Mouse (Mus musculus) neural tube, embryonic 15.5 days (tissue): Measurements from ENCODE around the gene Gdf2. TPM values are rescaled to one million over a fixed set of nuclear protein-coding genes. Genes with fewer than 3 reads are reported as not detected.

Experiments
- ATAC-seq: fragments of 200-750 bp; cut with Nextera tagmentation; 2 replicates; pipeline ENCODE4 v1.8.0; 2017; ENCODE audit warnings: mild to moderate bottlenecking, moderate TSS enrichment, moderate library complexity; ENCODE audit not compliant: low FRiP score
- H3K27ac ChIP-seq: fragments of 300-500 bp; sonication (generic); replicated peaks from 2 replicates; pipeline ENCODE4 v1.5.1; 2015; ENCODE audit warnings: mild to moderate bottlenecking, inconsistent platforms
- H3K27me3 ChIP-seq: fragments of 300-500 bp; sonication (generic); replicated peaks from 2 replicates; pipeline ENCODE4 v1.6.1; 2015; ENCODE audit warnings: inconsistent platforms
- H3K36me3 ChIP-seq: fragments of 300-500 bp; sonication (generic); 2 replicates; pipeline ENCODE4 v1.6.1; 2015; ENCODE audit warnings: inconsistent platforms
- H3K4me1 ChIP-seq: fragments of 300-500 bp; sonication (generic); 2 replicates; pipeline ENCODE4 v1.6.1; 2015; ENCODE audit warnings: inconsistent platforms
- H3K4me2 ChIP-seq: fragments of 300-500 bp; sonication (generic); 2 replicates; pipeline ENCODE4 v1.6.1; 2015; ENCODE audit warnings: inconsistent platforms, mild to moderate bottlenecking, moderate library complexity
- H3K4me3 ChIP-seq: fragments of 300-500 bp; sonication (generic); replicated peaks from 2 replicates; pipeline ENCODE4 v1.5.1; 2015; ENCODE audit warnings: mild to moderate bottlenecking, inconsistent platforms
- H3K9ac ChIP-seq: fragments of 300-500 bp; sonication (generic); replicated peaks from 2 replicates; pipeline ENCODE4 v1.6.1; 2015; ENCODE audit warnings: mild to moderate bottlenecking, inconsistent platforms
- H3K9me3 ChIP-seq: fragments of 300-500 bp; sonication (generic); replicated peaks from 2 replicates; pipeline ENCODE4 v1.6.1; 2016; ENCODE audit warnings: inconsistent platforms
- WGBS: fragments of 180-500 bp; shearing (Covaris S2); methylation state at CpG from one replicate; pipeline ENCODE4 v1.1.7; 2015; ENCODE audit warnings: mixed read lengths; 5-methylcytosine and 5-hydroxymethylcytosine counted together
- polyA plus RNA-seq: library from polyadenylated mRNA; unstranded; fragments of >200 nt; fragmentation: Nextera tagmentation; extraction: Ambion mirVana; gene quantifications from 2 replicates; pipeline ENCODE4 v1.2.1, GENCODE M21; 2015

Gene Gdf2
- polyA plus RNA-seq, 1 experiment from 2014 or later, result 0.05 TPM

DNA sequence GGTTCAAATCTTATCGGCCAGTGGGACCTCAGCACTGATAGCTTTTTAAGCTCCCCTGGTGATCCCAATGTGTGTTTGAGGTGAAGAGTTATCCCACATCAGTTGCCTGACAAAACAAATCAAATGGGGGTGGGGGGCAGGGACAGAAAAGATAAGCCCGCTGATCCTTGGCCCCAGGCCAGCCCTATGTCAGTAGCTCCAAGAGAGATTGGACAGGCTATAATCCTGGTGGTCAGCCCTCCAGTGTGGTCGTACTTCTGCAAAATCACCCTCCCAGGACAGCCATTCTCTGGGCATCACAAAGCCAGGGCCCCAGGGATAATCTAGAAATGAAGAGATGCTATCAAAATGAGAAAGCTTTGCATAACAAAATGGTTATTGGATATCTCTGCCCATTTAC is 18.0 kb downstream of the Gdf2 start:
- Histone ChIP-seq H3K27ac (no peak overlapping the region), H3K4me1 (no peaks in the 10 kb centered on the region), H3K27me3 (no peaks in the 10 kb centered on the region), H3K4me2 (no peak overlapping the region), H3K9ac (no peak overlapping the region), H3K36me3 (no peaks in the 10 kb centered on the region), H3K9me3 (no peaks in the 10 kb centered on the region), H3K4me3 (no peak overlapping the region)
- WGBS, result 75% methylated on average over 3 of the region's 3 CpGs
- no peak for ATAC-seq

DNA sequence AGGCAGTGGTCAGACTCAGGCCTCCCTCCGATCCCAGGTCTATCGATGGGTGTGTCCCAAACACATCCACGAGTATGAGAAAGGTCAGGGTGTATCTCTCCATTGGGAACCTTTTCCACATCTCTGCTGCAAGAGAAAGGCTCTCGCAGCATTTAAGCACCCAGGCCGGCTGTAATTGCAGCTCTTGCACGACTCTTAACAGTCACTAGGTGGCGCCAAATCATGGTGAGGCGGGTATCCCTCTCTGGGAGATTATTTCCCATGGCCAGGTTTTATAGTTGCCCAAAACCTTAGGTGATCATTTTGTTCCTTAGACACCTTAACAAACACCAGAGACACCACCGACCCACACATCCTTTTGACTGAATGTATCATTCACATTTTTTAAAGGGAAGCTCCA is 18.5 kb downstream of the Gdf2 start:
- H3K27ac ChIP-seq, result no peak overlapping the region
- H3K27me3 ChIP-seq, result no peaks in the 10 kb centered on the region
- H3K36me3 ChIP-seq, result no peaks in the 10 kb centered on the region
- no peaks in the 10 kb centered on the region for H3K4me1 ChIP-seq
- H3K4me2 ChIP-seq, result no peak overlapping the region
- H3K4me3 ChIP-seq, result no peak overlapping the region
- WGBS, result 16% methylated on average over 9 of the region's 9 CpGs
- no peak overlapping the region for H3K9ac ChIP-seq
- no peak for ATAC-seq
- no peaks in the 10 kb centered on the region for H3K9me3 ChIP-seq

DNA sequence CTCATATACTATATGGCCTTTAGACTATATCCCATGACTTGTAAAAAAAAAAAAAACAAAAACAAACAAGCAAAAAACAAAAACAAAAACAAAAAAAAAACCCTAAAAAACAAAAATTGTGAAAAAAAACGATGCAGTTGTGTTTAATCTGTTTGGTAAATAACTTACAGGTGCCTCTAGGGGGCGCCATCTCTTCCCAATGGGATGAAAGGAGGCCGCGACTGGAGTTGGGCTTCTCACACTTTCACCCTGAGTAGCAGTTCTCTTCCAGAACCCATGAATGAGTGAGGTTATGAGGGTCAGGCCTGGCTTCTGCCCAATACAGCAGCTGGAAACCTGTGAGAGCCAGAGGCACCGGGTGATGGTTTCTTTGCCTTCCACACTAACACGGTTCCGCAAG is 24.8 kb downstream of the Gdf2 start:
- no peaks in the 10 kb centered on the region for H3K27me3 ChIP-seq
- H3K4me2 ChIP-seq, result no peak overlapping the region
- H3K27ac ChIP-seq, result no peak overlapping the region
- H3K4me1 ChIP-seq, result no peaks in the 10 kb centered on the region
- 67% methylated on average over 7 of the region's 7 CpGs for WGBS
- ATAC-seq, result no peak
- no peaks in the 10 kb centered on the region for H3K9me3 ChIP-seq
- no peak overlapping the region for H3K9ac ChIP-seq
- H3K4me3 ChIP-seq, result no peak overlapping the region
- no peaks in the 10 kb centered on the region for H3K36me3 ChIP-seq

DNA sequence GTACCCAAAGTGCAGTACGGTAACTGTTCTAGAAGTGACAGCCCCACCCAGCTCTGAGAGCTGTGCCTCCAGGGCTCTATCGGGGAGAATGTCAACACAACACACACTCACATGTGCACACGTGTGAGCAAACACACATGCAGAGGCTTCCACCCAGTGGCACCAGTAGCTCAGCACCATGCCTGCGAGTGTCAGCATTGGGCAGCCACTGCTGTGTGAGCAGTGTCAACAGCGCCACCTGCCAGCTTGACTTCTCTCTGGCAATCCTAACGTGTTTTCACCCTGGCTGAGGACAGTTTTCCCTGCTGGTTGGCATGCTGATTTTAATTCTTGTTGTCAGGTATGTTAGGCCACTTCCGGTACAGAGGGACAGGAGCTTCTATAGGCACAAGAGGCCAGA is 31.8 kb downstream of the Gdf2 start:
- Histone ChIP-seq H3K9ac (no peak overlapping the region), H3K4me2 (no peak overlapping the region), H3K9me3 (no peaks in the 10 kb centered on the region), H3K4me1 (0 out of 2 replicates have a peak, but pooled peaks cover under 1% of the 10 kb centered on the region), H3K36me3 (no peaks in the 10 kb centered on the region), H3K4me3 (no peak overlapping the region), H3K27ac (no peak overlapping the region), H3K27me3 (no peaks in the 10 kb centered on the region)
- WGBS, result 52% methylated on average over 7 of the region's 7 CpGs
- ATAC-seq, result no peak

DNA sequence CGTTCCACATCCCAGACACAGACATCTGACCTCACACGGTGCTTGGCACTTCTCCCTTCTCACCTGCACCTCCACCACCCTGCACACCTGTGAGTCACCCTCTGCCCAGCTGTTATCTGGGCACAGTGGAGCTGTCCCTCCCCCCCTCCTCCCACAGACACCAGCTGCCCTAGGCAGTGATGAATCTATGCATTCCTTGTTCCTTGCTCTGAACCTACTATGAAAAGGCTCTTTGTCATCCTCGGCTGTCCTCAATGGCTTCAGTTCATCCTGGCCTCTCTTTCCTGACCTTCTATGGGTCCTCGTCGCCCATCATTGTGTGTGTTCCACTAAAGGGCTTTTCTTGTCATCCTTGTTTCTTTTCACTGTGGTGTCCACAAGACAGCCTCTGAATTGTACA is 33.9 kb downstream of the Gdf2 start:
- Histone ChIP-seq H3K9ac (no peak overlapping the region), H3K36me3 (no peaks in the 10 kb centered on the region), H3K4me3 (no peak overlapping the region), H3K4me1 (peaks cover 14% of the 10 kb centered on the region; the same call in 1 of the 2 replicates), H3K9me3 (no peaks in the 10 kb centered on the region), H3K27me3 (peaks cover 5% of the 10 kb centered on the region; the same call in 1 of the 2 replicates), H3K27ac (no peak overlapping the region), H3K4me2 (no peak overlapping the region)
- 57% methylated on average over 5 of the region's 5 CpGs for WGBS
- ATAC-seq, result no peak

DNA sequence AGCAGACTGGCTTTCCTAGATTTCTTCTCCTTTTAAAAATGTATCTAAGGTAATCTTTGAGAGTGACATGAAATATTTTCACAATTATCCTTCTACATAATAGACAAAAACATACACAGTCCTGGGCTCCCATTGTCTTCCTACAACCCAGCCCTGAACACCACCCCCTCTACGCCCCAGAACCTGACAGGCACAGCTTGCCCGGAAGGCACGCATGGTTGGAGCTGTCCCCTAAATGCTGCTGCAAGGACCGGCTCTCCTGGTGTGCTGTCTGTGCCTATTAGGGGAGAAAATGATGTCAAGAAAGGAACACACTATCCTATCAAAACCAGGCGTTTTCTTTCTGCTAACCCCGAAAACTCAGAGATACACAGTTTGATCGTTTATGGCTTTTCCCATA is 36.9 kb downstream of the Gdf2 start:
- Histone ChIP-seq H3K4me1 (peaks cover 14% of the 10 kb centered on the region; the same call in 1 of the 2 replicates), H3K9ac (no peak overlapping the region), H3K27me3 (peaks cover 5% of the 10 kb centered on the region; the same call in 1 of the 2 replicates), H3K27ac (no peak overlapping the region), H3K9me3 (no peaks in the 10 kb centered on the region), H3K36me3 (no peaks in the 10 kb centered on the region), H3K4me2 (peak overlapping the region; percentile 77), H3K4me3 (peak overlapping the region; percentile 43; the same call in 1 of the 2 replicates)
- ATAC-seq, result no peak
- WGBS, result 40% methylated on average over 7 of the region's 7 CpGs

DNA sequence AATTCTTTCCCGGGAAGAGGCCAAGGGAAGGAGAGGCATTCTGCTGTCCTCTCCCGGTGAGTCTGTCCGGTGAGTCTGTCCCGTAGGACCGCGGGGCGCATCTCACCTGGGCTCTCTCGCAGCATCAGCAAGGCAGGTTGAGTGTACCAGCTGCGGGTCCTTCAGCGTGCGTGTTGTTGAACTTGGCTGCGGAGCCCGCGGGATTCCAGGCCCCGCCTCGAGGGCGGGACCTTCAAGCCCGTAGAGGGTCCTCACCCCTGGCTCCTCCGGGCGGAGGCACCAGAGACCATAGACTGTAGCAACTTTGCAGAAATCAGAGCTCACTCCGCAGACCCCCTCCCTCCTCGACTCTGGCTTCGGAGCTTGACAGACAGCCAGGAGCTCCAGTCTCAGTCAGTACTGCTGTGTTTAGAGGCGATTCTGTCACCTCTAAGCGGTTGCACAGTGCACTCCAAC is 37.8 kb downstream of the Gdf2 start, which contains the start of gene Zfp488:
Gene Zfp488 (minus strand): TSS at position 161 of the 456 bp plus-strand sequence.
- Histone ChIP-seq H3K4me1 (peaks cover 14% of the 10 kb centered on the region; the same call in 1 of the 2 replicates), H3K36me3 (no peaks in the 10 kb centered on the region), H3K9me3 (no peaks in the 10 kb centered on the region), H3K4me3 (peak within 1 kb of the TSS; percentile 43), H3K27ac (no peak within 1 kb of the TSS), H3K4me2 (peak within 1 kb of the TSS; percentile 77), H3K9ac (peak within 1 kb of the TSS; percentile 42), H3K27me3 (peaks cover 5% of the 10 kb centered on the region; the same call in 1 of the 2 replicates)
- 2% methylated on average over 25 of the region's 25 CpGs for WGBS
- ATAC-seq, result peak; percentile 68

DNA sequence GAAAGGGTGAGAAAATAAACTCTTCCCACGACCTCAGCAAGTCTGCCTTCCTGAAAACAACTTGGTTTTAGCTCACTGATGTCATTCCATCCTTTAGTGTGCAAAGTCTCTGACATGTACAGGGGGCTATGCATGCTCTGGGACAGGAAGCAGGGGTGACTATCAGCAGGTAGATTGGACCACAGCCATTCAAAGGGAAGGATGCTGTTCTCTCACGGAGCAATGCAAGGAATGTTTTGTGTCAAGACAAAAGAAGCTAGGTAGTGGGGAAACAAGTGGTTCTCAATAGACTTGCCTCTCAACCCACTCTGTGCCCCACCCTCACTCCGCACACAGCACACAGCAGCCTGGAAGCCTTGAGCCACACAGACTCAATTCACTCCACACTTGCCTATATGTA is 48.4 kb downstream of the Gdf2 start:
- H3K9ac ChIP-seq, result no peak overlapping the region
- ATAC-seq, result no peak
- H3K27me3 ChIP-seq, result no peaks in the 10 kb centered on the region
- no peak overlapping the region for H3K27ac ChIP-seq
- no peaks in the 10 kb centered on the region for H3K36me3 ChIP-seq
- H3K4me2 ChIP-seq, result no peak overlapping the region
- no peaks in the 10 kb centered on the region for H3K9me3 ChIP-seq
- H3K4me3 ChIP-seq, result no peak overlapping the region
- WGBS, result 49% methylated on average over 3 of the region's 3 CpGs
- no peaks in the 10 kb centered on the region for H3K4me1 ChIP-seq

DNA sequence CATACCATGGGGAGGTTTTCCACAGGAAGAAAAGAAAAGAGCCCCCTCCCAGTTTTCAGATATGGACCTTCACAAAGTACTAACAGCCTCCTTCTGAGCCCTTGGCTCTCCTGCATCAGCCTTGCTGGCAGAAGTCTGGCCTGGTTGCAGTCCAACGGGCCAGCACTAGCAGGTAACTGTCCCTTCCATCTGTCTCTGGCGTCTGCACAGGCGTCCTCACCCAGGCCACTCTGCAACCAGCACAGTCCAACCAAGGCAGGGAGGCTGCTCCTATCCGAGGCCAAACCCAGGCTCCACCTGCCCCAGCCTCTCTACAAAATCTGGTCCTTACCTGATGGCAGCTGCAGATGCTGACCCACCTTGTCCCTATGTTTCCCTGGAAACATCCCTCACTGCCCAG is 51.1 kb downstream of the Gdf2 start:
- 84% methylated on average over 4 of the region's 4 CpGs for WGBS
- ATAC-seq, result no peak
- Histone ChIP-seq H3K27me3 (no peaks in the 10 kb centered on the region), H3K36me3 (no peaks in the 10 kb centered on the region), H3K4me1 (no peaks in the 10 kb centered on the region), H3K9ac (no peak overlapping the region), H3K4me2 (no peak overlapping the region), H3K4me3 (no peak overlapping the region), H3K27ac (no peak overlapping the region), H3K9me3 (no peaks in the 10 kb centered on the region)

DNA sequence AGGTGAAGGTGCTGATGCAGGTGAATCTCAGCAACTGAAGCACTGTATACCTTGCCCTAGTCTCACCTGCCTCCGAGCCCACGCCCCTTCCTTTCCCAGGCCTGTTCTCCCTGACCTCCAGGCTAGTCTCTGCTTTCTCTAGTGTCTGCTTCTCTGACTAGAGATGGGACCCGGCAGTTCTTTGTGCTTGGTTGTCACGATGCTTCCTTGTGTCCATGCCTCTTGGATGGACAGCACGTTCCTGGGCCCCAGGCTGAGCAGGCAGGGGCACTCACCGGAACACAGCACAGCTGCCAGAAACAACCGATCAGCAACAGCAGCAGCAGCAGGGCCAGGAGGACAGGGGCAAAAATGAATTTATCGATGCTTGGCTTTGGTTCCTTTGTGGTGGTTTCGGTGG is 52.2 kb downstream of the Gdf2 start:
- no peaks in the 10 kb centered on the region for H3K36me3 ChIP-seq
- H3K9me3 ChIP-seq, result no peaks in the 10 kb centered on the region
- H3K4me3 ChIP-seq, result no peak overlapping the region
- ATAC-seq, result no peak
- 91% methylated on average over 9 of the region's 9 CpGs for WGBS
- no peak overlapping the region for H3K9ac ChIP-seq
- no peak overlapping the region for H3K4me2 ChIP-seq
- H3K27me3 ChIP-seq, result no peaks in the 10 kb centered on the region
- no peaks in the 10 kb centered on the region for H3K4me1 ChIP-seq
- no peak overlapping the region for H3K27ac ChIP-seq

DNA sequence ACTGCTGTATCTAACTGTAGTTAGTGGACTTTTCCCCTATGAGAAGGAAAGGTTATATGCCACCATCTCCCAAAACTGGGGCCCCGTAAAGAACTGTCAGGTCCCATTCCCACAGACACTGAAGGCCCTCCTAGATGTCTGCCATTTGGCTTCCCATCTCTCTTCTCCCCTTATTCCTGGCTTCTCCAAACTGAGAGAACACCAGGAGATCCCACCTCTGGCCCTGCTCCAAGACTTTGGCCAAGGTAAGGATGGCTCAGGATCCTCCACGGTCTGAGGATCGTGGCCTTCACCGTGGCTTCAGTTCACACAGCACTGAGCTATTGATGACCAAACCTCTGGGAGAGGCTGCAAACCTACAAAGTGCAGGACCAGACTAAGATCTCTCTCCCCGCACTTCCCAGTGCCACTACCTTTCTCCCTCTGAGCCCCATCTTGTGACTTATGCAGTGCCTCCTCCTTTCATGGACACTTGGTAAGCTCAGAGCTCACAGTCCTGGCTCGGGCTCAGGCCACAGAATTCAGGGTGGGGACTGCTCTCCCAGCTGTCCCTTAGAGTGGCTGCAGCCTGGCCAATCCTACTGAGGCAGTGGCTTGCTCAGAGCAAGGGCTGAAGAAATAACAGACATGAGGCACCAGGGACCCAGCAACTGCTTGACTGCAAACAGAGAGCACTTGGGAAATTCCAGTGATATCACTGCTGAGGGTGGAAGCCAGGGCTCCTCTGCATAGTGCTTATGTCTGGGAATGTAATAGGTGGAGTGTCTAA is 52.9 kb downstream of the Gdf2 start:
- Histone ChIP-seq H3K27me3 (no peaks in the 10 kb centered on the region), H3K9me3 (no peaks in the 10 kb centered on the region)
- 86% methylated on average over 6 of the region's 6 CpGs for WGBS

More for the DNA sequence above, 52.9 kb downstream of the Gdf2 start:
- H3K4me3 ChIP-seq, result no peak overlapping the region
- H3K9ac ChIP-seq, result no peak overlapping the region
- no peak overlapping the region for H3K4me2 ChIP-seq
- ATAC-seq, result no peak
- no peaks in the 10 kb centered on the region for H3K36me3 ChIP-seq
- no peak overlapping the region for H3K27ac ChIP-seq
- no peaks in the 10 kb centered on the region for H3K4me1 ChIP-seq
